Mouse (Mus musculus) layer of hippocampus, adult 11-12 months (tissue): ENCODE results near the gene Nlgn2.

ENCODE experiments used
- DNase-seq: peaks from one replicate; pipeline ENCODE4 v3.0.0; 2022; ENCODE audit warnings: low spot score

Gene Nlgn2

DNA sequence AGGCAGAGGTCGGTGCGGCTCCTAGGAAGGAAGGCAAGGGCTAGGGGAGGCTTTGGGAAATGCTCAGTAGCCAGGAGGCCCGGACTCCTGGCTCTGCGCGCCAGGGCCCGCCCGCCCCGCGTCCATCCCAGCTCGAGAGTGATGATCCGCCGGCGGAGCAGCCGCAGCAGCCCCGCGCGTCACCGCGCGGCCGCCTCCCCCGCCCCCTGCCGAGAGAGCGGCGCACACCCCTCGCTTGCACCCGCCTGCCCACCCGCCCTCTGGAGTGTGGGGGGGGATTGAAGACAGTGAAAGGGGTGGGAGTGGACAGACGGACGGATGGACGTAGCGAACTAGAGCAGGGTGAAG lies at the start of gene Nlgn2:
Gene Nlgn2 (minus strand): TSS at position 181 of the 348 bp plus-strand sequence.
- no peak for DNase-seq

DNA sequence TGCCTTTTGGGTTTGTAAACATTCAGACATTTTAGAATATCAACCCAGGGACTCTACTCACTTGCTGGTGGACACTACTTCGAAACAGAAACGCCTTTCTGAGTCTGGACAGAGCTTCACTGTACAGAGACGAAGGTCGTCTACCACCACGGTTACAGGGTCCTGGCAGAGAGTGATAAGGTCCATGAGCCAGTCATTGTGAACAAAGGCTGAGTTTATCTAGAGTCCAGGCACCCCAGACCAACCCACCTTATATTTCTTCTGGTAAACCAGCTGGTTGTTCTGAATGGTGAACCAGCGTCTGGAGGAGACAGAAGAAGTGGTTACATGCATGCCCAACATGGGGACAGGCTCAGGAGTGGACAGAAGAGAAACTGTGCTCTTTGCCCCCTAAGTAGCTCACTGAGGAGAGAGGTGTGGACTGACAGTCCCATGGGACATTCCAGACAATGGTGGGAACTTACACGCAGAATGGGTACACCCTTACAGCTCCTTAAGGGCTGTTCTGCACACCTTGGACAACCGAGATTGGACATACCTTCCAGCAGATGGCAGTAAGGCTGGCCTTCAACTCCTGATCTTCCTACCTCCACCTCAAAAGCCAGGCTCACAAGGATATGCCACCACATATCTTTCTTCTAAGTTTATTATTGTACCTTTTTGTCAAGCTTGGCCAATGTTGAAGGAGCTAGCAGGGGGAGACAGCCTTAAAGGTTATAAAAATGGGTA lies 49.5 kb upstream of the Nlgn2 start:
- no peak for DNase-seq

GRCm38 (mm10) chr11:69884663-69885062 lies 47.1 kb upstream of the Nlgn2 start:
- no peak for DNase-seq

- DNase-seq: no peak
Measured at GRCm38 (mm10) chr11:69884240-69884639, 46.7 kb upstream of the Nlgn2 start.

- no peak for DNase-seq
Measured at GRCm38 (mm10) chr11:69883527-69884151, 46.1 kb upstream of the Nlgn2 start.

GRCm38 (mm10) chr11:69883066-69883465 lies 45.5 kb upstream of the Nlgn2 start:
- DNase-seq: no peak

DNA sequence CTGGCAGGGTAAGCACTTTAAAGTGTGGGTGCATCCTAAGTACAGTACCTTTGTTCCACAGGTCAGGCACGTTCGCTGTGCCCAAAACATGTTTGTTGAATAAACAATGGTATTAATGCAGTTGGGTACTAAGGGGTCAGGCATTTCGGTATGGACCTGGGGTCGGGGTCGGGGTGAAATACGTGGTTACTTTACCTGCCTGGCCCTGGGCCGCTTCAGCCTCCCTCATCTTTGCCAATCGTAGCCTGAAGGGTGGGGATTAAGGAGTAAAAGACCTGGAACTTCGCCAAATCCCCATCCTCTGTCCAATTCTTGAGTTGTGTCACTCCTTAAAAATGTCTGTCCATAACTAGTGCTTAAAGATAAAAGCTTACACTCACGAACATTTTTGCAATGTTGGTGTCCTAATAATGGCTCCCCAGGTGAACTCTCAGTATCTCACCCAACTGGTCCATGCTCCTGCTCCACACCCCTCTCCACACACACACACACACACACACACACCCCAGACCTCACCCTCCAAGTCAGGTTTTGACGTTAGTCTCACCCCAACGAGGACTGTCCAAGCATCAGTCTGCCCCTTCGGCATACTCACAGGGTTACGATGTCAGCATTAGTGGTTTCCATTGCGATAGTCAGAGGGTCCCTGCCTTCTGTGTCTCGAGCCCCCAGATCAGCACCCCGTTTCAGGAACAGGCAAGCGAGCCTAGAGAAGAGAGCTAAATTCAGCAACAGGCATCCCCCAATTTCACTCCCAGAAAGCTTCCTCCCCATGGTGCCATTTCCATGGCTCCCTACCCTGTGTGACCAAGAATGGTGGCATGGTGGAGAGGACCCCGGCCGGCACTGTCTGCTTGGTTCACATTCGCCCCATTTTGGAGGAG lies 44.4 kb upstream of the Nlgn2 start:
- no peak for DNase-seq

DNA sequence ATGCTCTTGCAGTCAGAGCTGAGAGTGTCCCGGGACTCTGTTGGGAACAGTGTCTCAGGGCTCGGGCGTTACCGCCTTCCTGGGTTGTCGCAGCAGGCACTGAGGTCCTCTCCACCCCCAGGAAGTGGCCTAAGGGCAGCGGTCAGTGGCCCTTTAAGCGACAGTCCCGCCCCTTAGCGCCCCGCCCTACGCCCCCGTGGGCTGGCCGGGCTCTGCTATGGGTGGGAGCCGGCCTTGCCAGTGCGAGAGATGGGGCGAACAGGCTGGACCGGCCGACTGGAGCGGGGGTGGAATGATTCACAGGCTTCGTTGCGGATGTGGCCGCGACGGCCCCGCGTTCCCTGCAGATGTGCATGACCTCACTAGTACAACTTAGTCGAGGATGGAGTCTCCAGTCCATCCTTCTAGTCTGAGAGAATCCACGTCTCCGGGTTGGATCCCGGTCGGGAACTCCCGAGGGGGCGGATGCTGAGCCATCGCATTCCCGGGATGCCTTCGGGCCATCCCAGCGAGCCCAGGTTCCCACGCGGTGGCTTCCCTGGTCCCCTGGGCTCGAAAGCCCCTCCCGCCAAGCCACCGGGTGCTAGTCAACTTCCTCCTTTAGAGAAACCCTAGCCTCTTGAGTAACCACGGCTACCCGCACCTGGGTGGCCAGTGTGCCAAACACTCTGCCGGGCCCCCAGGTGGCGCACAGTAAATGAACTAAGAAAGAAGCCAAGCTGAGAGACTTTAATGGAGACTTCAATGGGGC lies 43.4 kb upstream of the Nlgn2 start, which contains the start of gene Kctd11:
Gene Kctd11 (minus strand): TSS at position 554 of the 751 bp plus-strand sequence.
- peak; percentile 83 for DNase-seq

GRCm38 (mm10) chr11:69880506-69880852 lies 42.9 kb upstream of the Nlgn2 start:
- peak; percentile 46 for DNase-seq

DNA sequence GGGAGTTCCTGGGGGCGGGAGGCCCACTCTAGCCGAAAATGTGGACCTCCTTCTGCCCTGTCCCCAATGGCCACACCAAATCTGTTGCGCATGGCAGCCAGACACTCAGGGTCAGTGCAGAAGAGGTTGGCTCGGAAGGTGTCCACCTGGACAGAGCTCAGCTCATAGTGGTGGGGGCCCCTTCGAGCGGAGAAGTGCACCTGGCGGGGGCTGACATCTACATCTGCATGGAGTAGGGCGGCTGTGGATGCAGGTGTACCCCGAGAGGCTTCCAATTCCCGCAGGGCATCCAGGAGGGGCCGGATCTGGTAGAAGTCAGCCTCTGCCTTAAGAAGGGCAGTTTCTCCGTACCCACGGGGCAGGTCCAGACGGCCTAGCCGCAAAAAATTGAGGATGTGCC lies 42.1 kb upstream of the Nlgn2 start:
- no peak for DNase-seq

- no peak for DNase-seq
Measured at GRCm38 (mm10) chr11:69878952-69879351, 41.4 kb upstream of the Nlgn2 start.

DNA sequence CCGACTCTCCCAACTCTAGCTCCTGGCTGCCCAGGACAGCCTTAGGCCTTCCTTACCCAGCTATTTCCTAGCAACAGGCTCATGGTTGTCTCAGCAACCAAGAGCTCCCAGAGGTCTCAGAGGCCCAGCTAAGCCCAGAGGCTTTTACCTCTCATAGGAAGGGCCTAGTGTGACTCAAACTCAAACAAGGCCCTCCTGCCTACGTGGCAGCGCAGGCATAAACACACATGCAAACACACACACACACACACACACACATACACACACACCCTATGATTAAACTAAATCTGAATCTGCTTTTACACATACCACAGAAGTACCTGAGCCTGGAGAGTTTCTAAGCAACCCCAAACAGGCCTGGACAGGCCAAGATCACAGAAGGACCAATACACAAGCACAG lies 40.8 kb upstream of the Nlgn2 start:
- no peak for DNase-seq

DNA sequence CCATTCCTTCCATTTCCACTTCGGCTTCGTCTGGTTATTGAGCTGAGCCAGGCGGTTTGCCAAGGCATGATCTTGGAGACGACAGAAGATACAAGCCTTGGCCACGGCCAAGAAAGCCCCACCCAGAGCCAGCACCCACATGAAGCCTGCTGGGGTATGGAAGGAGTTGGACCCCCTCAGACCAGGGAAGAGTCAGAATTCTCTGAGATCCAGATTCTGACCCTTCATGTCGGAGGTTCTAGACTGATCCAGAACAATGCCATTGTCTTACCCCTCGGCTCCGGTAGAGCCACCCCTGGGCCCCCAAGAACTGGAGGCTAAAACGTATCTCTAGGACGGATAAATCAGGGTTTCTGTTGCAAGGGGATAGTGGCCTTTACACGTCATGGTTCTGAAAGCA lies 40.3 kb upstream of the Nlgn2 start, which contains the start of gene Tmem95:
Gene Tmem95 (minus strand): TSS at position 141 of the 400 bp plus-strand sequence.
- no peak for DNase-seq

DNA sequence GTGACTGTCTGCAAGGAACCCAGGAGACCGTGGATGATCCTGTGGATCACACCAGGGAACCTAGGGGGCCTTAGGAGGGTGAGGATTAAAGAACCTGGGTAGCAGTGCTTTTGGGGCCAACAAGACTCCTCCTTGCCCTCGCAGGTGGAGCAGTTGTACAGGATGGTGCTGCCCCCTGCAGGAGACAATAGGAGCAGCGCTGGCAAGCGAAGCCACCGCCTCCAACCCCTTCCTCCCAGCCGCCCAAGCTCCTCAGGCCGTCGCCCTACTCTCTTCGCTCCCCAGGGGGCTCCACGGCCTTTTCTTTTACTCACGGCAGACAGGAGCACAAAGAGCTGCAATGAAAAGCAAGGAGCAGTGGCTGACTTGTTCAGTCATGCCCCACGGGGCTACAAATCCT lies 39.3 kb upstream of the Nlgn2 start:
- DNase-seq: peak; percentile 84

DNA sequence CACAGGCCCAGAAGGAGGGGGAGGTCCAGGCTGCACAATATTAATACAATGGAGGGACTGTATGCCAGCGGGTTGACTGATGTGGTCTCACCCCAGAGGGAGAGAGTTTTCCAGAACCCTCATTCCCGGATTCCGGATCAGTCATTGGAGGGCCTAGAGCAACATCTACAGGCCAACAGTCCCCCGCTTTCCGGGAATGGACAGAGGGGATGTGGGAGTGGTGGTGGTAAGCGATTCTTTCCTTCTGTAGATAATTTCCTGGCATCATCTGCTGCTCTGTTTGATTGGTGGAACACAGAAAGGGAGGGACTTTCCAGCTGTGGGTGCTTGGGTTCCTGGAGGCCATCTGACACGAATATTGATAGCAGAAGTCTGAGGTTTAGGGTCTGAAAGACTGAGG lies 38.6 kb upstream of the Nlgn2 start:
- peak; percentile 43 for DNase-seq

GRCm38 (mm10) chr11:69872451-69872850 lies 34.9 kb upstream of the Nlgn2 start:
- no peak for DNase-seq

DNA sequence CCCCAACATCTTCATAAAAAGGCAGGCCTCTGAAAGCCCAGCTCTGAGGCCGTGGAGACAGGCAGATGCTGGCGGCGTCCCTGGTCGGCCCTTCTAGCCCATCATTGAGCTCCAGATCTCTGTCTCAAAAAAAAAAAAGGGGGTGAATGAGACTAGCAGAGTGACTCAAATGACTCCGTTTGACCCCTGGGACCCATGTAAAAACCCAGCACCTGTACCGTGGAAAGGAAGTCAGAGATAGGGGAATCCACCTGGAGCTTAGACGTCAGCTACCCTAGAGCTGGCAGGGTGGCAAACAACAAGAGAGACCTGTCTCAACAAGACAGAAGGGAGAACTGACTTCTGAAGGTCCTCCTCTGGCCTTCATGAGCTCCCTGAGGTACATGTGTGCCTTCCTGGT lies 34.2 kb upstream of the Nlgn2 start:
- DNase-seq: no peak

DNA sequence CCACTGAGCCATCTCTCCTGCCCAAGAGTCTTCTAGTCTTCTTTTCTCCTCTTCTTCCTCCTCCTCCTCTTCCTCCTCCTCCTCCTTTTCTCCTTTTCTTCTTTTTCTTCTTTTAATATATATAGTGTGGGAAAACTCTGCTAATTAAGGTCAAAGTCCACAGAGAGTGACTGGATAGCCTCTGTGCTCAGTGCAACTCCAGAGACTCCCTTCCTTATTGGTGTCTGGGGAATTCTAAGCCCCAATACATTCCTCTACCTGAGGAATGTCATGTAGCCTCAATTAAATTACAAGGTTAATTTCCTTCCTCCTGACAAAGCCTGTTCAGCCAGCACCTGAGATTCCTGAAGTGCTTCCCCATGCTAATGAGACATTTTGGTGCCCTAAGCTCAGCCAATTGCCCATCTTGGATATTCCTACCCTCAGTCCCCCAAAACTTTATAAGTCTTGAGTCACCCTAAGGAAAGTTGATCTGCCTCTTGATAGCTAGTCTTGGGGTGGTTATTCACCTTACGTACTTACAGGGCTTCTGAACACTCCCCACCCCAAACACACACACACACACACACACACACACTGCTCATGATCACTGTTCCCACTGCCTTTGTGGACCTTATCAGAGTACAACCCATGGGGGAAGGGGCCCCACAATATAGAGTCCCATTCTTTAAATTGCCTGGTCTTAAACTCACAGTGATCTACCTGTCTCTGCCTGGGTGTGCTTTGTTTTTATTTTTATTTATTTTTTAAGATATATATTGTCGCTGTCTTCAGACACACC lies 32.9 kb upstream of the Nlgn2 start:
- no peak for DNase-seq

- no peak for DNase-seq
Measured at GRCm38 (mm10) chr11:69867335-69867734, 29.8 kb upstream of the Nlgn2 start.

DNA sequence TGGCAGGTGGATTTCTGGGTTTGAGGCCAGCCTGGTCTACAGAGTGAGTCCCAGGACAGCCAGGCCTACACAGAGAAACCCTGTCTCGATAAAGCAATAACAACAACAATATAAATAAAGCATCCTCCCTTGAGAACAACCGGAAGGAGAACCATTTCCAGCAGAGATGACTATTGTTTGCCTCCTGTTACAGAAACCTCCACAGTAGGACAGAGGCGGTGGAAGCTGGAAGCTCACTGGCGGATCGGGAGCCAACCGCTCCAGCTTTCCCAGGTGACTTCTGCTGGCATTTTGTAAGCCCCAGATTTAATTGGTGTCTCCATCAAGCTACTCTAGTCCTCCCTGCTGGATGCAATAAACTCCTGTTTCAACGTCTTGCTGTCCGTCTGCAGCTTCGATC lies 28.0 kb upstream of the Nlgn2 start:
- no peak for DNase-seq

DNA sequence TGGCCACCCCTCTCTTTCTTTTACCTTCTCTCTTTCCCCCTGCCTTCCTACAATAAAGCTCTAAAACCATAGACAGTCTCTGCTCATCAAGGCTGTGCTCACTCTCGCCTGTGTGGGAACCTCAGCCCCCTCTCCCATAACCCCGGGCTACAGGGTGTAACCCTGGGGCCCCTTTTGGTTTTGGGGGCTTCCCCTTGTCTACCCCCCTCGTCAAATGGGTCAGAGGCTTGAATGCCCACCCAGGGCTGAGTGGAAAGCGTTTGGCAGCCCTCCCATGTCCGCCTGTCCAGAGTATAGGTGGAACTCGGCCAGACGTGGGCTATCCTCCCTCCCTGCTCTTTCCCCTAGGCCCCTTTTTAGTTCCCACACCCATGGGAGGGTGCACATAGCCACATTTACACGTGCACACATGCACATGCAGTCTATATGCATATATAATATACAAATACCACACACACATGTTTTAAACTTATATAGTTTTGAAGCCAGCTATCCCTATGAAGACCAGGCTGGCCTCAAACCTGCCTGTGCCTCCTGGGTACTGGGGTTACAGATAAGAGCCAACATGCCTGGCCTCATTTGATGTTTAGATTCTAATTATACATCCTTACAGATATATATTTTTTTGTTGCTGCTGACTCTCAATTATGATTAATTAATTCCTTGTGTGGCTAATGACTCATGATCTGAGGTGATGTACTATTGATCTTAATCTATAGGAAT lies 26.7 kb upstream of the Nlgn2 start:
- no peak for DNase-seq
